Comparison of ENCODE assay signal across 11 mouse cellular contexts in the genomic region with DNA sequence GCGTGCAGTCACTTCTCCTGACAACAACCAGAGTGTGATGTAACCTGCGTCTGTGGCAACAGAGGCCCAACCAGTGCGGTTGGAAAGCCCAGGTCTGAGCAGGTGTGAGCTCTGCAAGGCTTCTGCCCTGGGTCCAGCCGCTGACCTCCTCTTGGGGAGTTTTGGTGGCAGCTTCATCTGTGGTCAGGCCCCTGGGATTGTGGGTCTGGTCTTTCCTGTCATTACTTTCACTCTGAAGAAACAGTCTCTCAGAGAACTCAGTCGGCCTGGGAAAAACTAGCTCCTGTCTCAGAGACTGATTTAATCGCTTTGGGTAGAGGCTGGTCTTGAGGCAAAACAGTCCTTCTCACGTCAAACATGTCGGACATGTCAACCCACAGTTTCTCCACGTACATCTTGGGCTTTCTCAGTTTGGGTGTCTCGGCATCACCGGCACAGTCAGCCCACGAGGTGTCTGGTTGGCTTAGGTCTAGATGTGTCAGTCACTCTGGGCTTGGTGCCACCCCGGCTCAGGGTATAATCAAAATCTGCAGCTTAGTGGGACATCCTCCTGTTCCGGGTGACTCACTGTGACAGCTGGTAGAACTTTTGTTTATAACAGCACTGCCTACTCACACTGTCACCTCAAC.
DNase-seq lines count a peak whose midpoint lies in the region; ATAC-seq and TF ChIP-seq lines count a peak whose summit lies in the region.
"Had no signal": no experiment of that assay in that cellular context is flagged by ENCODE, and none has a peak within 500 bp of the region (broad histone marks: within the 10 kb centered on the region; RNA-seq: fewer than 3 reads in every experiment).

No protein-coding gene starts in this region.

- H3K9ac ChIP-seq in hindbrain, postnatal 0 days (replicated peaks; ENCODE audit: low read length): no peak overlapping the region
- no peak overlapping the region for H3K9ac ChIP-seq in hindbrain, embryonic 13.5 days
- no peak overlapping the region for H3K9ac ChIP-seq in midbrain, embryonic 15.5 days
- H3K9ac ChIP-seq: liver, embryonic 15.5 days had no signal

- ATAC-seq in hindbrain, postnatal 0 days: peak; percentile 50; the same call in 1 of the 2 replicates
- ATAC-seq in hindbrain, embryonic 13.5 days (ENCODE audit: low FRiP score): no peak
- ATAC-seq in midbrain, embryonic 15.5 days (replicated peaks): no peak
- ATAC-seq: Patski had no signal

- H3K36me3 ChIP-seq in hindbrain, postnatal 0 days (ENCODE audit: insufficient read depth, low read length): no peaks in the 10 kb centered on the region
- no peaks in the 10 kb centered on the region for H3K36me3 ChIP-seq in hindbrain, embryonic 13.5 days
- no peaks in the 10 kb centered on the region for H3K36me3 ChIP-seq in midbrain, embryonic 15.5 days (replicated peaks)
- H3K36me3 ChIP-seq: liver, embryonic 15.5 days had no signal

- peak; percentile 46 for DNase-seq in hindbrain, postnatal 0 days (ENCODE audit: low spot score)
- peak; percentile 55 to 71 for DNase-seq in frontal cortex, postnatal 25 days (ENCODE audit: low spot score in 2 of 2)
- peak; percentile 29 for DNase-seq in lung, postnatal 25 days (ENCODE audit: low spot score)
- DNase-seq in spleen, postnatal 4 days (ENCODE audit: low spot score in 2 of 2): peak; percentile 20 to 68
- DNase-seq in kidney, adult 11 months: no peak
- DNase-seq in gastrocnemius, postnatal 4 days (ENCODE audit: low spot score in 2 of 2): no peak

- H3K27ac ChIP-seq in hindbrain, postnatal 0 days: no peak overlapping the region
- no peak overlapping the region for H3K27ac ChIP-seq in hindbrain, embryonic 13.5 days
- no peak overlapping the region for H3K27ac ChIP-seq in midbrain, embryonic 15.5 days
- H3K27ac ChIP-seq: liver, embryonic 15.5 days had no signal

- no peak overlapping the region for H3K4me3 ChIP-seq in hindbrain, postnatal 0 days (ENCODE audit: low read length)
- no peak overlapping the region for H3K4me3 ChIP-seq in hindbrain, embryonic 13.5 days
- H3K4me3 ChIP-seq in midbrain, embryonic 15.5 days: no peak overlapping the region
- H3K4me3 ChIP-seq: erythroblast, embryonic 14.5 days; liver, embryonic 15.5 days had no signal

- no peaks in the 10 kb centered on the region for H3K27me3 ChIP-seq in hindbrain, postnatal 0 days (ENCODE audit: insufficient read depth, low read length)
- no peaks in the 10 kb centered on the region for H3K27me3 ChIP-seq in hindbrain, embryonic 13.5 days
- H3K27me3 ChIP-seq in midbrain, embryonic 15.5 days (replicated peaks): no peaks in the 10 kb centered on the region
- H3K27me3 ChIP-seq: liver, embryonic 15.5 days; Patski had no signal

- TF ChIP-seq CTCF in hindbrain, postnatal 0 days (IDR thresholded peaks at IDR 0.05; ENCODE audit: low read depth): no peak

- 72% methylated on average over 14 of the region's 14 CpGs for WGBS in hindbrain, postnatal 0 days
- WGBS in hindbrain, embryonic 13.5 days: 91% methylated on average over 14 of the region's 14 CpGs
- 88% methylated on average over 14 of the region's 14 CpGs for WGBS in midbrain, embryonic 15.5 days

- H3K9me3 ChIP-seq in hindbrain, postnatal 0 days (ENCODE audit: low read length): no peaks in the 10 kb centered on the region
- no peaks in the 10 kb centered on the region for H3K9me3 ChIP-seq in hindbrain, embryonic 13.5 days
- no peaks in the 10 kb centered on the region for H3K9me3 ChIP-seq in midbrain, embryonic 15.5 days
- H3K9me3 ChIP-seq: liver, embryonic 15.5 days had no signal

- H3K4me1 ChIP-seq in hindbrain, postnatal 0 days (ENCODE audit: insufficient read depth, low read length): no peaks in the 10 kb centered on the region
- H3K4me1 ChIP-seq in hindbrain, embryonic 13.5 days (replicated peaks): peaks cover 4% of the 10 kb centered on the region; the same call in 1 of the 2 replicates
- no peaks in the 10 kb centered on the region for H3K4me1 ChIP-seq in midbrain, embryonic 15.5 days
- H3K4me1 ChIP-seq: liver, embryonic 15.5 days had no signal

- no peak overlapping the region for H3K4me2 ChIP-seq in hindbrain, postnatal 0 days (ENCODE audit: low read depth, low read length)
- H3K4me2 ChIP-seq in hindbrain, embryonic 13.5 days: no peak overlapping the region
- H3K4me2 ChIP-seq in midbrain, embryonic 15.5 days: no peak overlapping the region
- H3K4me2 ChIP-seq: liver, embryonic 15.5 days had no signal

Comparison
In these comparisons a context has a peak if more than half of its experiments do, and no peak if none do; other contexts are left out.
1. DNase-seq: peak in hindbrain, postnatal 0 days (single experiment), frontal cortex, postnatal 25 days (2 of 2), lung, postnatal 25 days (single experiment) and spleen, postnatal 4 days (2 of 2); none in kidney, adult 11 months (single experiment) and gastrocnemius, postnatal 4 days (0 of 2).